Mouse (Mus musculus) bone marrow, adult 2 months (tissue): ENCODE measurements around the gene Pde7b.

Source experiments
- CTCF ChIP-seq: fragments of 200-500 bp; IDR thresholded peaks from 2 replicates; pipeline ENCODE4 v1.5.1; 2011; ENCODE audit warnings: low read length, control low read depth; ENCODE audit not compliant: control insufficient read depth, insufficient read depth
- POLR2A ChIP-seq: fragments of 200-500 bp; IDR thresholded peaks from 2 replicates; pipeline ENCODE4 v1.6.1; 2011; ENCODE audit warnings: low read depth, mild to moderate bottlenecking, control low read depth, low read length, borderline replicate concordance; ENCODE audit not compliant: control insufficient read depth

GRCm38 (mm10) chr10:20733576-20733975 lies 8.7 kb upstream of the Pde7b start:
- TF ChIP-seq POLR2A = no peak
- no peak for TF ChIP-seq CTCF
